Mouse (Mus musculus) CH12.LX (cell line): ENCODE data around the gene Hoxa11. TPM values are rescaled to one million over a fixed set of nuclear protein-coding genes. Genes with fewer than 3 reads are reported as not detected.

Experiments used
- DNase-seq: peaks from one replicate; pipeline ENCODE4 v3.0.0-alpha.2; 2013; ENCODE audit errors: extremely low read depth
- H3K27ac ChIP-seq: 2 replicates; pipeline ENCODE4 v1.5.1; 2012; ENCODE audit warnings: low read depth, mild to moderate bottlenecking, control low read depth, moderate library complexity; ENCODE audit not compliant: insufficient read depth
- H3K27me3 ChIP-seq: replicated peaks from 2 replicates; pipeline ENCODE3; 2012; ENCODE audit warnings: inconsistent platforms
- H3K36me3 ChIP-seq, 2 experiments: replicated peaks in 1 of 2; 2 replicates each; pipeline versions ENCODE3 to v1.6.1; 2012; ENCODE audit warnings: inconsistent platforms in 1 of 2, low read length in 1 of 2, mild to moderate bottlenecking in 1 of 2, mixed read lengths in 1 of 2, moderate library complexity in 1 of 2; ENCODE audit not compliant: control insufficient read depth in 1 of 2, insufficient read depth in 1 of 2
- H3K4me1 ChIP-seq, 2 experiments: 2 replicates each; pipeline ENCODE4 v1.6.1; 2012; ENCODE audit warnings: inconsistent platforms in 1 of 2, moderate library complexity in 1 of 2; ENCODE audit not compliant: insufficient read depth in 2 of 2, control insufficient read depth in 1 of 2
- H3K4me2 ChIP-seq: 2 replicates; pipeline ENCODE4 v1.6.1; 2012; ENCODE audit warnings: low read depth, mild to moderate bottlenecking, control low read depth; ENCODE audit not compliant: poor library complexity, insufficient read depth, severe bottlenecking
- H3K4me3 ChIP-seq, 3 experiments: fragments of 150-350 bp in 1 of 3; sonication (generic) in 1 of 3; replicated peaks in 1 of 3; 2 replicates each; pipeline versions ENCODE3 to v1.5.1; 2011 to 2012; ENCODE audit warnings: low read depth in 2 of 3, low read length in 2 of 3, mild to moderate bottlenecking in 2 of 3, moderate library complexity in 2 of 3, control low read depth in 1 of 3, improper control_type of control experiment in 1 of 3, inconsistent platforms in 1 of 3, mixed read lengths in 1 of 3; ENCODE audit not compliant: poor library complexity in 1 of 3
- H3K79me2 ChIP-seq: replicated peaks from 2 replicates; pipeline ENCODE4 v1.6.1; 2012; ENCODE audit warnings: mild to moderate bottlenecking, moderate library complexity; ENCODE audit not compliant: control insufficient read depth, poor library complexity, insufficient read depth, severe bottlenecking; ENCODE audit errors: extremely low read depth
- H3K9ac ChIP-seq: 2 replicates; pipeline ENCODE4 v1.6.1; 2012; ENCODE audit warnings: low read depth, mild to moderate bottlenecking, control low read depth, moderate library complexity; ENCODE audit not compliant: insufficient read depth
- H3K9me3 ChIP-seq: replicated peaks from 2 replicates; pipeline ENCODE3; 2012; ENCODE audit warnings: low read length, inconsistent platforms, mixed read lengths
- CHD1 ChIP-seq: IDR thresholded peaks from 2 replicates; pipeline ENCODE4 v1.6.1; 2012; ENCODE audit warnings: low read depth, low read length, improper control_type of control experiment, inconsistent platforms
- CHD2 ChIP-seq: IDR thresholded peaks from 2 replicates; pipeline ENCODE4 v1.6.1; 2011; ENCODE audit warnings: low read length, improper control_type of control experiment
- CTCF ChIP-seq, 2 experiments: IDR thresholded peaks in 1 of 2; conservative IDR thresholded peaks in 1 of 2; 2 replicates each; pipeline ENCODE4 v1.5.1; 2011 to 2012; ENCODE audit warnings: low read depth in 2 of 2, low read length in 2 of 2, improper control_type of control experiment in 1 of 2, inconsistent platforms in 1 of 2, mild to moderate bottlenecking in 1 of 2, moderate library complexity in 1 of 2
- ELF1 ChIP-seq: IDR thresholded peaks from 2 replicates; pipeline ENCODE4 v1.6.1; 2014; ENCODE audit warnings: low read depth, mild to moderate bottlenecking, inconsistent platforms, low read length, improper control_type of control experiment
- ETS1 ChIP-seq: conservative IDR thresholded peaks from 2 replicates; pipeline ENCODE4 v1.6.1; 2012; ENCODE audit warnings: low read depth, mild to moderate bottlenecking, inconsistent platforms, low read length, improper control_type of control experiment, moderate library complexity
- GABPA ChIP-seq: IDR thresholded peaks from 2 replicates; pipeline ENCODE4 v1.6.1; 2012; ENCODE audit warnings: low read depth, low read length, improper control_type of control experiment, inconsistent platforms; ENCODE audit not compliant: insufficient replicate concordance
- JUN ChIP-seq: IDR thresholded peaks from 2 replicates; pipeline ENCODE4 v1.6.1; 2011; ENCODE audit warnings: low read depth, mild to moderate bottlenecking, low read length, improper control_type of control experiment, moderate library complexity; ENCODE audit not compliant: insufficient read depth
- JUND ChIP-seq: conservative IDR thresholded peaks from 2 replicates; pipeline ENCODE4 v1.6.1; 2011; ENCODE audit warnings: low read depth, low read length, improper control_type of control experiment
- MAFK ChIP-seq: IDR thresholded peaks from 2 replicates; pipeline ENCODE4 v1.6.1; 2011; ENCODE audit warnings: low read length, improper control_type of control experiment; ENCODE audit not compliant: insufficient replicate concordance
- MAX ChIP-seq: IDR thresholded peaks from 2 replicates; pipeline ENCODE4 v1.6.1; 2011; ENCODE audit warnings: low read length, improper control_type of control experiment
- MAZ ChIP-seq: IDR thresholded peaks from 2 replicates; pipeline ENCODE4 v1.6.1; 2012; ENCODE audit warnings: low read depth, mild to moderate bottlenecking, inconsistent platforms, low read length, improper control_type of control experiment, moderate library complexity
- MEF2A ChIP-seq: IDR thresholded peaks from 2 replicates; pipeline ENCODE4 v1.6.1; 2014; ENCODE audit warnings: low read depth, mild to moderate bottlenecking, inconsistent platforms, low read length, improper control_type of control experiment, borderline replicate concordance
- MXI1 ChIP-seq: IDR thresholded peaks from 2 replicates; pipeline ENCODE4 v1.6.1; 2011; ENCODE audit warnings: mild to moderate bottlenecking, low read depth, low read length, improper control_type of control experiment
- PAX5 ChIP-seq: IDR thresholded peaks from 2 replicates; pipeline ENCODE4 v1.6.1; 2012; ENCODE audit warnings: low read length, inconsistent platforms, mixed read lengths
- POLR2A ChIP-seq: IDR thresholded peaks from 2 replicates; pipeline ENCODE4 v1.6.1; 2011; ENCODE audit warnings: low read depth, mild to moderate bottlenecking, improper control_type of control experiment, low read length
- POLR2AphosphoS2 ChIP-seq: IDR thresholded peaks from 2 replicates; pipeline ENCODE4 v1.6.1; 2011; ENCODE audit warnings: low read depth, low read length, improper control_type of control experiment
- RAD21 ChIP-seq: IDR thresholded peaks from 2 replicates; pipeline ENCODE4 v1.6.1; 2011; ENCODE audit warnings: low read depth, mild to moderate bottlenecking, low read length, improper control_type of control experiment, moderate library complexity
- RCOR1 ChIP-seq: conservative IDR thresholded peaks from 2 replicates; pipeline ENCODE4 v1.6.1; 2012; ENCODE audit warnings: low read depth, mild to moderate bottlenecking, inconsistent platforms, low read length, improper control_type of control experiment
- SIN3A ChIP-seq: IDR thresholded peaks from 2 replicates; pipeline ENCODE4 v1.6.1; 2012; ENCODE audit warnings: low read length, improper control_type of control experiment, inconsistent platforms
- TBP ChIP-seq: conservative IDR thresholded peaks from 2 replicates; pipeline ENCODE4 v1.6.1; 2011; ENCODE audit warnings: low read depth, low read length, improper control_type of control experiment
- TCF12 ChIP-seq: IDR thresholded peaks from 2 replicates; pipeline ENCODE4 v1.6.1; 2014; ENCODE audit warnings: low read depth, mild to moderate bottlenecking, inconsistent platforms, low read length, improper control_type of control experiment
- UBTF ChIP-seq: IDR thresholded peaks from 2 replicates; pipeline ENCODE4 v1.6.1; 2012; ENCODE audit warnings: low read depth, mild to moderate bottlenecking, inconsistent platforms, low read length, improper control_type of control experiment, moderate library complexity
- ZC3H11A ChIP-seq: IDR thresholded peaks from 2 replicates; pipeline ENCODE4 v1.6.1; 2012; ENCODE audit warnings: low read depth, mild to moderate bottlenecking, inconsistent platforms, low read length, improper control_type of control experiment
- ZMIZ1 ChIP-seq: IDR thresholded peaks from 2 replicates; pipeline ENCODE4 v1.6.1; 2012; ENCODE audit warnings: low read depth, mild to moderate bottlenecking, inconsistent platforms, low read length, improper control_type of control experiment
- ZNF384 ChIP-seq: IDR thresholded peaks from 2 replicates; pipeline ENCODE4 v1.6.1; 2012; ENCODE audit warnings: low read depth, low read length, improper control_type of control experiment, inconsistent platforms
- dilution Hi-C: fragments of 300-500 bp; cut with MboI; formaldehyde crosslinking; loops from 2 replicates; pipeline ENCODE4 v1.14.3; 2020; ENCODE audit warnings: low sequenced_read_pairs; ENCODE audit not compliant: extremely low pct_unique_long_range_greater_than_20kb, extremely low pct_ligation_motif_present
- in situ Hi-C: fragments of 300-500 bp; cut with MboI; formaldehyde crosslinking; loops from 3 replicates; pipeline ENCODE4 v1.14.3; 2019; ENCODE audit warnings: low sequenced_read_pairs, low pct_ligation_motif_present, low pct_unique_long_range_greater_than_20kb, mixed read lengths
- polyA plus RNA-seq: library from polyadenylated mRNA; unstranded; fragments of >175 nt; gene quantifications from 2 replicates; pipeline ENCODE4 v1.2.1, GENCODE M21; 2012; ENCODE audit warnings: low read depth; ENCODE audit not compliant: insufficient read length
- total RNA-seq, 2 experiments: library from RNA; depleted of rRNA; stranded (reverse); fragments of 300-350 nt in 1 of 2; fragments of >200 nt in 1 of 2; gene quantifications; 2 replicates each; pipeline ENCODE4 v1.2.3; 2012 to 2014

Hoxa11 gene
- total and polyA plus RNA-seq, 3 experiments = not detected

DNA sequence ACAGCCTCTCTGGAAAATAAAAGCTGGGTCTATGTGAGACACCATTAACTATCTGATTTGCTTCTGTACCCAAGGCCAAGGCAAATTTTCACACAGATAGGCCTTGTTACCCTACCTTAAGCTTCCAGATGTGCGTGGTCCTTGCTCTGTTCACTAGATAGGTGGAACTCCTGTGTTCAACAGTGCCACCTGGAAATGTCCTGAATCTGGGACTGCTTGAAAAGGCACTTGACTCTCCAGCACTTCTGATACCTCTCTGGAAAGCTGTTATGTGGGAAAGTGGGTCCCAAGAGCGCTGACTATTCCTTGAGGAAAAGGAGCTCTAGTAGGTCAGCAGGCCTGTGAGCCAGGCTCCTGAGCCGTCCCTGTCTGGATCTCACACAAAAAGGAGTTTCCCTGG lies 8.8 kb downstream of the Hoxa11 start:
- DNase-seq = no peak
- Histone ChIP-seq H3K9ac (no peak overlapping the region), H3K79me2 (no peaks in the 10 kb centered on the region), H3K4me3 (no peak overlapping the region)
- dilution Hi-C loops = no loop called here
- TF ChIP-seq JUN (no peak), MAX (no peak), SIN3A (no peak), GABPA (no peak), POLR2AphosphoS2 (no peak), PAX5 (no peak), CTCF (conservative IDR thresholded peaks at IDR 0.05 in 1 of 2, IDR thresholded peaks at IDR 0.05 in 1 of 2; ENCODE audit: low read depth in 2 of 2, low read length in 2 of 2) (no peak), MXI1 (no peak), MAFK (no peak), CHD1 (no peak), ZC3H11A (no peak), ETS1 (no peak), ZMIZ1 (no peak)
- TF ChIP-seq, all 38 proteins: peak for 0
- Histone ChIP-seq H3K4me2 (no peak overlapping the region), H3K27ac (no peak overlapping the region), H3K4me1 (peaks cover 0 to 12% of the 10 kb centered on the region in 2 experiments; a peak in 2 of 4 replicates), H3K36me3 (peaks cover 7 to 49% of the 10 kb centered on the region in 2 experiments), H3K27me3 (no peaks in the 10 kb centered on the region), H3K9me3 (peaks cover 39% of the 10 kb centered on the region)
- in situ Hi-C loops = no loop called here

DNA sequence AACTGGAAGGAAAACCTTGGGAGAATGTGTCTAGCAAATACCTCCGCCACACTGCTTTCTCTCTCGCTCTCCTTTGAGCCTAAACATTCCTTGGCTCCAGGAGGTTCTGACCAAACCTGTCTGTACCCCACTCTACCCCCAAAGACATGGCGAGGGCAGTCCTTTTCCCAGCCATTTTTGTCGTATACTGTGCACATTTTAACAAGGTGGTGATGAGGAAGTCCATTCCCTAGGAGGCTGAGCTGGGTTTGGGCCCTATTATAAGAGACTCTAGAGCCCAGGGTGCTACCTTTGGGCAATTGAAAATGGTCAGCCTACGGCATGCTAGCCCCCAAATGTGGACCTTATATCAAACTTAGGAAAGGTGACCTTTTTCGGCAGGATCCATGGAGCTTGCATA lies 9.7 kb downstream of the Hoxa11 start:
- no peaks in the 10 kb centered on the region for H3K27me3 ChIP-seq
- TF ChIP-seq JUND (no peak), ZMIZ1 (no peak), POLR2A (no peak), RAD21 (no peak), RCOR1 (no peak), TCF12 (no peak), MEF2A (no peak), CHD2 (no peak), MAZ (no peak), ZNF384 (no peak), GABPA (no peak), ZC3H11A (no peak), ELF1 (no peak), MAFK (no peak), ETS1 (no peak), TBP (no peak), UBTF (no peak)
- no peak overlapping the region for H3K27ac ChIP-seq

More for the DNA sequence above, 9.7 kb downstream of the Hoxa11 start:
- peaks cover 7 to 54% of the 10 kb centered on the region in 2 experiments for H3K36me3 ChIP-seq
- no peaks in the 10 kb centered on the region for H3K79me2 ChIP-seq
- no peak overlapping the region for H3K4me3 ChIP-seq
- H3K9me3 ChIP-seq = peaks cover 40% of the 10 kb centered on the region
- DNase-seq = no peak
- dilution Hi-C loops (no loop called here), in situ Hi-C loops (no loop called here)
- peaks cover 0 to 7% of the 10 kb centered on the region in 2 experiments; a peak in 2 of 4 replicates for H3K4me1 ChIP-seq
- no peak overlapping the region for H3K4me2 ChIP-seq
- no peak overlapping the region for H3K9ac ChIP-seq
